Mouse (Mus musculus) MEL (cell line): ENCODE measurements around the gene Renbp.

Source experiments
- CTCF ChIP-seq, 3 experiments: IDR thresholded peaks in 2 of 3; conservative IDR thresholded peaks in 1 of 3; 2 replicates each; pipeline ENCODE4 v1.5.1; 2011 to 2012; ENCODE audit warnings: low read length in 3 of 3, low read depth in 2 of 3, mild to moderate bottlenecking in 2 of 3, improper control_type of control experiment in 1 of 3, inconsistent platforms in 1 of 3, mixed read lengths in 1 of 3, moderate library complexity in 1 of 3; ENCODE audit not compliant: control insufficient read depth in 1 of 3, insufficient read depth in 1 of 3, poor library complexity in 1 of 3, severe bottlenecking in 1 of 3
- POLR2A ChIP-seq, 2 experiments: IDR thresholded peaks; 2 replicates each; pipeline ENCODE4 v1.6.1; 2011 to 2012; ENCODE audit warnings: low read length in 2 of 2, mild to moderate bottlenecking in 2 of 2, control low read depth in 1 of 2, improper control_type of control experiment in 1 of 2, low read depth in 1 of 2, moderate library complexity in 1 of 2; ENCODE audit not compliant: control insufficient read depth in 1 of 2, insufficient read depth in 1 of 2, poor library complexity in 1 of 2
- POLR2AphosphoS5 ChIP-seq: IDR thresholded peaks from 2 replicates; pipeline ENCODE4 v1.6.1; 2012; ENCODE audit warnings: low read depth, borderline replicate concordance, mild to moderate bottlenecking, inconsistent platforms, low read length, moderate library complexity, mixed read lengths

- TF ChIP-seq POLR2AphosphoS5: no peak
- TF ChIP-seq CTCF (IDR thresholded peaks at IDR 0.05 in 2 of 3, conservative IDR thresholded peaks at IDR 0.05 in 1 of 3; ENCODE audit: control insufficient read depth in 1 of 3, insufficient read depth in 1 of 3, low read depth in 2 of 3, low read length in 3 of 3, poor library complexity in 1 of 3, severe bottlenecking in 1 of 3): no peak
- TF ChIP-seq POLR2A (IDR thresholded peaks at IDR 0.05; ENCODE audit: control insufficient read depth in 1 of 2, insufficient read depth in 1 of 2, low read depth in 1 of 2, low read length in 2 of 2, poor library complexity in 1 of 2): no peak
Measured at GRCm38 (mm10) chrX:73916945-73917344, 13.7 kb downstream of the Renbp start.
